Mouse (Mus musculus): ENCODE results near the gene Slit3.

DNA sequence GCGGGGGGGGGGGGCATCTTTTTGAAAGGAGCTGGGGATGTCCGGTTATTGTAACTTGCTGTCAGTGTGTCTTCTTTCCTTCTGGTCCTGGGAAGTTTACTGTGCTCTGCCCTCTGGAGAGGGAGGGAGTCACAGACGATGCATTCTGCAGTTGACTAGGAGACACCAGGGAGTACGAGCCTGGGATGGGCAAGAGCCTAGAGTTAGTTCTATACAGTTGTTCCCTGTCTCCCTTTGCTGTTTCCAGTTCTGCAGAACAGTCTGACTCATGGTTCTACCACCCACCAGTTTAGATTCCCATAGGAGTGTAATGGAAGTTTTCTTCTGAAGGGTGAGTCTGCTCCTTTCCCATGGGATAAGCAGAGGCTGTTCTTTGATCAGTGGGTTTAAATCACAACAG is 229.9 kb downstream of the Slit3 start:
- TF ChIP-seq CTCF (IDR thresholded peaks at IDR 0.05; ENCODE audit: borderline replicate concordance, control insufficient read depth, extremely low read depth, insufficient read depth, low read length, poor library complexity) (no peak), POLR2A (IDR thresholded peaks at IDR 0.05; ENCODE audit: control insufficient read depth, extremely low read depth, insufficient read depth, low read length, poor library complexity) (no peak)

Measured in thymus, adult 2 months (tissue).